ENCODE assay signal across 10 mouse cellular contexts in genomic region chr8:108743238-108743637, GRCm38 (mm10).
DNase-seq lines count a peak whose midpoint lies in the region; ATAC-seq lines count a peak whose summit lies in the region.
"Had no signal": no experiment of that assay in that cellular context is flagged by ENCODE, and none has a peak within 500 bp of the region (broad histone marks: within the 10 kb centered on the region; RNA-seq: fewer than 3 reads in every experiment).

No protein-coding gene starts in this region.

- DNase-seq in layer of hippocampus, adult 9-11 months = peak; percentile 32
- no peak for DNase-seq in layer of hippocampus, postnatal 10 days (ENCODE audit: low spot score in 2 of 2)
- peak; percentile 64 for DNase-seq in gastrocnemius, postnatal 14 days
- DNase-seq in heart, postnatal 36 days = peak; percentile 47 to 48
- DNase-seq in frontal cortex, adult 2 months (ENCODE audit: extremely low spot score in 1 of 2, low spot score in 1 of 2) = no peak
- no peak for DNase-seq in right cerebral cortex, postnatal 10 days (ENCODE audit: low spot score in 2 of 2)
- DNase-seq: kidney, postnatal 25 days; liver, embryonic 13.5 days had no signal

- ATAC-seq in monocyte, adult 5-6 weeks (replicated peaks; ENCODE audit: insufficient number of reproducible peaks, low FRiP score, low TSS enrichment, poor library complexity, severe bottlenecking) = peak; percentile 77
- no peak for ATAC-seq in inflammation-experienced regulatory T-cells, adult 6 months

- intact Hi-C loops in gastrocnemius, postnatal 14 days (cut with DNase I; ENCODE audit: low total_unique reads) = no loop called here
- intact Hi-C loops in heart, postnatal 36 days (cut with DNase I) = no loop called here

Comparison
In these comparisons a context has a peak if more than half of its experiments do, and no peak if none do; other contexts are left out.
1. DNase-seq: peak in layer of hippocampus, adult 9-11 months (single experiment), gastrocnemius, postnatal 14 days (single experiment) and heart, postnatal 36 days (2 of 2); none in layer of hippocampus, postnatal 10 days (0 of 2), frontal cortex, adult 2 months (0 of 2) and right cerebral cortex, postnatal 10 days (0 of 2).